Comparison of ENCODE assay signal across 9 mouse cellular contexts in the genomic region with DNA sequence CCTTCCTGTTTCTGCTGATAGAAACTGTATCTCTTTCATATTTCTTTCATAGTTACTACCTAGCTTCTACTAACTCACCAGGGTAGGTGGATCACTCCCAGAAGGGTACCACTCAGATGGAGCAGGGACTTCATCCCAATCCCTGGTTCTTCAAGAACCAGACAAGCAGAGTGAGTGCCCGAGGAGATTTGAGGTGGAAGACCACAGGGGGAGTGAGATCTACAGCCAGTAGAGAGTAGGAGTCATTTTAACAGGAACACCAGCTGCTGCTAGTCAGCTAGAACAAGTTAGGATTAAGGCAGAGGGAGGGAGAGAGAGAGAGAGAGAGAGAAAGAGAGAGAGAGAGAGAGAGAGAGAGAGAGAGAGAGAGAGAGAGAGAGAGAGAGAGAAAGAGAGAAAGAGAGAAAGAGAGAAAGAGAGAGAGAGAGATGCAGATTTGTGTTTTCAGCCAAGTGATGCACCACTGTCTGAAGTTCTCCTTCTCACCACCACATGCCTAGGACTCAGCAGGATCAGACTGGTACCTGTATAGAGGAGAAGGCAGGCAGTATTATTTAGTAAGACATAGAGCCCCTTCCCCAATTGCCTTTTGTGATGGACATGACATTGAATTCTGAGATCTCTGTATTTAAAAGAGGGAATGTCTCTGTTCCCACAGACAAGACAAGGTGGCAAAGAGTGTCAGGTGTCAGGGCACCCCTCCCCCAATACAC. TPM values are rescaled to one million over a fixed set of nuclear protein-coding genes. Genes with fewer than 3 reads are reported as not detected.
DNase-seq lines count a peak whose midpoint lies in the region; ATAC-seq lines count a peak whose summit lies in the region.
"Had no signal": no experiment of that assay in that cellular context is flagged by ENCODE, and none has a peak within 500 bp of the region (broad histone marks: within the 10 kb centered on the region; RNA-seq: fewer than 3 reads in every experiment).

No protein-coding gene starts in this region.

- DNase-seq in kidney, adult 8-10 months: no peak
- no peak for DNase-seq in cerebellum, adult 9-11 months
- no peak for DNase-seq in cerebellum, adult 8-10 months
- DNase-seq: thymus, postnatal 36 days had no signal

- no peaks in the 10 kb centered on the region for H3K9me3 ChIP-seq in kidney, embryonic 15.5 days (replicated peaks)
- no peaks in the 10 kb centered on the region for H3K9me3 ChIP-seq in embryonic facial prominence, embryonic 15.5 days (replicated peaks)
- H3K9me3 ChIP-seq in liver, embryonic 16.5 days (replicated peaks; ENCODE audit: control insufficient read depth, low read length): no peaks in the 10 kb centered on the region

- no peaks in the 10 kb centered on the region for H3K27me3 ChIP-seq in kidney, embryonic 15.5 days
- H3K27me3 ChIP-seq in embryonic facial prominence, embryonic 15.5 days: no peaks in the 10 kb centered on the region
- H3K27me3 ChIP-seq in liver, embryonic 16.5 days (ENCODE audit: control insufficient read depth, insufficient read depth, low read depth, low read length): no peaks in the 10 kb centered on the region

- peak overlapping the region; percentile 37 for H3K4me2 ChIP-seq in kidney, embryonic 15.5 days
- H3K4me2 ChIP-seq in embryonic facial prominence, embryonic 15.5 days (replicated peaks): peak overlapping the region; percentile 23; the same call in 1 of the 2 replicates
- no peak overlapping the region for H3K4me2 ChIP-seq in liver, embryonic 16.5 days (ENCODE audit: low read depth, low read length)

- 27% methylated on average over 1 of the region's 1 CpGs for WGBS in kidney, embryonic 15.5 days
- WGBS in embryonic facial prominence, embryonic 15.5 days: 61% methylated on average over 1 of the region's 1 CpGs
- WGBS in liver, embryonic 16.5 days (ENCODE audit: insufficient replicate concordance): 32% methylated on average over 1 of the region's 1 CpGs

- H3K9ac ChIP-seq in kidney, embryonic 15.5 days: no peak overlapping the region
- no peak overlapping the region for H3K9ac ChIP-seq in embryonic facial prominence, embryonic 15.5 days
- no peak overlapping the region for H3K9ac ChIP-seq in liver, embryonic 16.5 days (ENCODE audit: low read depth, low read length)

- H3K36me3 ChIP-seq in kidney, embryonic 15.5 days: no peaks in the 10 kb centered on the region
- no peaks in the 10 kb centered on the region for H3K36me3 ChIP-seq in embryonic facial prominence, embryonic 15.5 days
- no peaks in the 10 kb centered on the region for H3K36me3 ChIP-seq in liver, embryonic 16.5 days (ENCODE audit: control insufficient read depth, insufficient read depth)

- peaks cover 27% of the 10 kb centered on the region for H3K4me1 ChIP-seq in kidney, embryonic 15.5 days
- H3K4me1 ChIP-seq in brown adipose tissue, adult 24 weeks (ENCODE audit: control insufficient read depth, insufficient read depth, insufficient read length, low read length): peaks cover 7% of the 10 kb centered on the region; the same call in 1 of the 2 replicates
- peaks cover 17% of the 10 kb centered on the region for H3K4me1 ChIP-seq in embryonic facial prominence, embryonic 15.5 days
- H3K4me1 ChIP-seq in liver, embryonic 16.5 days (ENCODE audit: control insufficient read depth, low read depth, low read length): no peaks in the 10 kb centered on the region; the same call in 1 of the 2 replicates

- no peak overlapping the region for H3K4me3 ChIP-seq in kidney, embryonic 15.5 days (replicated peaks)
- no peak overlapping the region for H3K4me3 ChIP-seq in brown adipose tissue, adult 24 weeks (ENCODE audit: insufficient read depth, low read depth, low read length)
- H3K4me3 ChIP-seq in embryonic facial prominence, embryonic 15.5 days (replicated peaks): no peak overlapping the region
- no peak overlapping the region for H3K4me3 ChIP-seq in liver, embryonic 16.5 days (ENCODE audit: low read depth, low read length)

- peak overlapping the region; percentile 76 for H3K27ac ChIP-seq in kidney, embryonic 15.5 days
- 0 out of 2 replicates have a peak overlapping the region, but pooled peaks have one; percentile 6 for H3K27ac ChIP-seq in brown adipose tissue, adult 24 weeks (replicated peaks; ENCODE audit: low read depth, low read length)
- H3K27ac ChIP-seq in embryonic facial prominence, embryonic 15.5 days (replicated peaks): peak overlapping the region; percentile 80
- peak overlapping the region; percentile 68 for H3K27ac ChIP-seq in liver, embryonic 16.5 days (ENCODE audit: low read length)
- H3K27ac ChIP-seq: macrophage had no signal

- 0 out of 2 replicates have a peak, but pooled peaks have one; percentile 41 for ATAC-seq in kidney, embryonic 15.5 days (replicated peaks; ENCODE audit: low FRiP score)
- ATAC-seq in embryonic facial prominence, embryonic 15.5 days (ENCODE audit: insufficient number of reproducible peaks, low FRiP score, low TSS enrichment, low read depth): no peak
- no peak for ATAC-seq in liver, embryonic 16.5 days (ENCODE audit: low read depth)

RNA-seq across cellular contexts. Expression of gene Zfp648, which starts 51.4 kb away (rescaled TPM):
- 0.26 and 0.28 TPM in 2 replicates for polyA plus RNA-seq in kidney, embryonic 15.5 days (2015; fragmentation: Nextera tagmentation; extraction: Ambion mirVana)
- not detected in 2 replicates for polyA plus RNA-seq in brown adipose tissue, adult 24 weeks (2012; ENCODE audit: insufficient read depth, insufficient read length, missing spikeins)
- 0.42 and 0.52 TPM in 2 replicates for polyA plus RNA-seq in embryonic facial prominence, embryonic 15.5 days (2015; fragmentation: Nextera tagmentation; extraction: Ambion mirVana)
- polyA plus RNA-seq in liver, embryonic 16.5 days (2015; fragmentation: Nextera tagmentation; extraction: Ambion mirVana): not detected in 2 replicates
- polyA plus RNA-seq: macrophage had no signal

Comparison
In these comparisons a context has a peak if more than half of its experiments do, and no peak if none do; other contexts are left out.
1. H3K27ac ChIP-seq: peak in every context shown above with its lines; median percentile 80 in embryonic facial prominence, embryonic 15.5 days; 76 in kidney, embryonic 15.5 days; 68 in liver, embryonic 16.5 days; 6 in brown adipose tissue, adult 24 weeks.